Mouse (Mus musculus): ENCODE results near the gene Gm15093. TPM values are rescaled to one million over a fixed set of nuclear protein-coding genes. Genes with fewer than 3 reads are reported as not detected.
"Not testable (repeated sequence)": the region's sequence is repeated elsewhere in the genome, so short reads cannot be mapped to it uniquely, and the experiment has no call there.

Gm15093 gene
- polyA plus RNA-seq (2015; fragmentation: Nextera tagmentation; extraction: Ambion mirVana), result not detected in 2 replicates

GRCm38 (mm10) chrX:149272077-149272476 is at the start of gene Gm15093:
Gene Gm15093, plus strand, starts transcription at chrX:149272377.
- ATAC-seq (replicated peaks; ENCODE audit: low FRiP score); H3K4me2 ChIP-seq; H3K36me3 ChIP-seq; H3K4me3 ChIP-seq (replicated peaks); H3K9ac ChIP-seq; H3K4me1 ChIP-seq; H3K27me3 ChIP-seq; H3K27ac ChIP-seq; H3K9me3 ChIP-seq (replicated peaks): not testable (repeated sequence)
- no CpG with 5 or more reads among the region's 1 CpGs for WGBS

Other genes with a start within 250 kb of the Gm15093 start
- gene Ott, start 198.1 kb upstream of the Gm15093 start, polyA plus RNA-seq (2015; fragmentation: Nextera tagmentation; extraction: Ambion mirVana), result not detected in 2 replicates
- gene Gm15085, start 175.2 kb downstream of the Gm15093 start, polyA plus RNA-seq (2015; fragmentation: Nextera tagmentation; extraction: Ambion mirVana), result not detected in 2 replicates